Mouse (Mus musculus) stomach, embryonic 15.5 days (tissue): ENCODE measurements at regions not wholly inside any gene's neighbourhood (a gene's known extent, or its start where the extent isn't known, plus 50 kb on each side); places are given as distances from the start of the nearest gene placed in this dataset.
A peak's percentile ranks its signal among the peaks of the same experiment; 100 is the strongest.

Experiments
- ATAC-seq: fragments of 200-750 bp; cut with Nextera tagmentation; 2 replicates; pipeline ENCODE4 v1.8.0; 2017; ENCODE audit warnings: low read depth, moderate number of reproducible peaks, moderate TSS enrichment; ENCODE audit not compliant: insufficient read depth, low FRiP score
- H3K27ac ChIP-seq: fragments of 300-500 bp; sonication (generic); 2 replicates; pipeline ENCODE4 v1.5.1; 2015; ENCODE audit warnings: mild to moderate bottlenecking, inconsistent platforms
- H3K27me3 ChIP-seq: fragments of 300-500 bp; sonication (generic); replicated peaks from 2 replicates; pipeline ENCODE4 v1.6.1; 2015; ENCODE audit warnings: inconsistent platforms
- H3K36me3 ChIP-seq: fragments of 300-500 bp; sonication (generic); 2 replicates; pipeline ENCODE4 v1.6.1; 2015; ENCODE audit warnings: inconsistent platforms
- H3K4me1 ChIP-seq: fragments of 300-500 bp; sonication (generic); 2 replicates; pipeline ENCODE4 v1.6.1; 2015; ENCODE audit warnings: inconsistent platforms
- H3K4me2 ChIP-seq: fragments of 300-500 bp; sonication (generic); 2 replicates; pipeline ENCODE4 v1.6.1; 2015; ENCODE audit warnings: mild to moderate bottlenecking, inconsistent platforms
- H3K4me3 ChIP-seq: fragments of 300-500 bp; sonication (generic); replicated peaks from 2 replicates; pipeline ENCODE4 v1.5.1; 2015; ENCODE audit warnings: inconsistent platforms
- H3K9ac ChIP-seq: fragments of 300-500 bp; sonication (generic); 2 replicates; pipeline ENCODE4 v1.6.1; 2015; ENCODE audit warnings: inconsistent platforms
- H3K9me3 ChIP-seq: fragments of 300-500 bp; sonication (generic); 2 replicates; pipeline ENCODE4 v1.6.1; 2016; ENCODE audit warnings: inconsistent platforms
- WGBS: fragments of 180-500 bp; shearing (Covaris S2); methylation state at CpG from one replicate; pipeline ENCODE4 v1.1.7; 2015; 5-methylcytosine and 5-hydroxymethylcytosine counted together

GRCm38 (mm10) chr3:102619666-102620377 lies 114.5 kb upstream of the Tspan2 start:
- Histone ChIP-seq H3K4me2 (no peak overlapping the region), H3K27ac (no peak overlapping the region), H3K9me3 (no peaks in the 10 kb centered on the region), H3K4me1 (0 out of 2 replicates have a peak, but pooled peaks cover 2% of the 10 kb centered on the region), H3K36me3 (no peaks in the 10 kb centered on the region), H3K4me3 (no peak overlapping the region), H3K27me3 (no peaks in the 10 kb centered on the region), H3K9ac (no peak overlapping the region)
- 63% methylated on average over 8 of the region's 8 CpGs for WGBS
- no peak for ATAC-seq

GRCm38 (mm10) chr3:102636076-102636475 lies 98.3 kb upstream of the Tspan2 start:
- no peak overlapping the region; the same call in 1 of the 2 replicates for H3K27ac ChIP-seq
- no peak overlapping the region for H3K4me3 ChIP-seq
- H3K4me2 ChIP-seq: no peak overlapping the region
- no peaks in the 10 kb centered on the region for H3K36me3 ChIP-seq
- 32% methylated on average over 4 of the region's 4 CpGs for WGBS
- peak; percentile 68; the same call in 1 of the 2 replicates for ATAC-seq
- H3K27me3 ChIP-seq: no peaks in the 10 kb centered on the region
- no peak overlapping the region for H3K9ac ChIP-seq
- no peaks in the 10 kb centered on the region for H3K9me3 ChIP-seq
- H3K4me1 ChIP-seq: 0 out of 2 replicates have a peak, but pooled peaks cover 5% of the 10 kb centered on the region

- ATAC-seq: no peak; the same call in 1 of the 2 replicates
- Histone ChIP-seq H3K4me1 (0 out of 2 replicates have a peak, but pooled peaks cover 5% of the 10 kb centered on the region), H3K9ac (no peak overlapping the region), H3K27me3 (no peaks in the 10 kb centered on the region), H3K36me3 (no peaks in the 10 kb centered on the region), H3K4me3 (no peak overlapping the region), H3K9me3 (no peaks in the 10 kb centered on the region), H3K4me2 (no peak overlapping the region), H3K27ac (peak overlapping the region; percentile 63; the same call in 1 of the 2 replicates)
- 55% methylated on average over 4 of the region's 4 CpGs for WGBS
These were observed 97.7 kb upstream of the Tspan2 start for GRCm38 (mm10) chr3:102636674-102637073.

- ATAC-seq: no peak
- Histone ChIP-seq H3K27ac (no peak overlapping the region), H3K9me3 (no peaks in the 10 kb centered on the region), H3K36me3 (no peaks in the 10 kb centered on the region), H3K4me2 (no peak overlapping the region), H3K4me1 (no peaks in the 10 kb centered on the region), H3K4me3 (no peak overlapping the region), H3K9ac (no peak overlapping the region), H3K27me3 (no peaks in the 10 kb centered on the region)
- 77% methylated on average over 11 of the region's 11 CpGs for WGBS
These were observed 89.9 kb upstream of the Tspan2 start for GRCm38 (mm10) chr3:102644276-102644940.

GRCm38 (mm10) chr3:102648450-102648849 lies 85.9 kb upstream of the Tspan2 start:
- Histone ChIP-seq H3K36me3 (no peaks in the 10 kb centered on the region), H3K4me1 (no peaks in the 10 kb centered on the region), H3K9me3 (no peaks in the 10 kb centered on the region), H3K27me3 (no peaks in the 10 kb centered on the region), H3K4me3 (no peak overlapping the region), H3K9ac (no peak overlapping the region), H3K4me2 (no peak overlapping the region), H3K27ac (no peak overlapping the region)
- 50% methylated on average over 4 of the region's 4 CpGs for whole genome bisulfite sequencing
- no peak for ATAC-seq

GRCm38 (mm10) chr3:102654962-102655361 lies 79.4 kb upstream of the Tspan2 start:
- Histone ChIP-seq H3K9ac (no peak overlapping the region), H3K36me3 (no peaks in the 10 kb centered on the region), H3K27ac (no peak overlapping the region), H3K4me1 (no peaks in the 10 kb centered on the region), H3K4me3 (no peak overlapping the region), H3K9me3 (no peaks in the 10 kb centered on the region), H3K27me3 (no peaks in the 10 kb centered on the region), H3K4me2 (no peak overlapping the region)
- 81% methylated on average over 10 of the region's 10 CpGs for WGBS
- no peak for ATAC-seq

- H3K27me3 ChIP-seq: no peaks in the 10 kb centered on the region
- no peak overlapping the region for H3K9ac ChIP-seq
- WGBS: 48% methylated on average over 7 of the region's 7 CpGs
- H3K4me3 ChIP-seq: no peak overlapping the region
- H3K4me2 ChIP-seq: no peak overlapping the region
- H3K27ac ChIP-seq: no peak overlapping the region
- no peaks in the 10 kb centered on the region for H3K9me3 ChIP-seq
- no peak for ATAC-seq
- no peaks in the 10 kb centered on the region for H3K4me1 ChIP-seq
- no peaks in the 10 kb centered on the region for H3K36me3 ChIP-seq
These were observed 77.2 kb upstream of the Tspan2 start for GRCm38 (mm10) chr3:102657116-102657515.

GRCm38 (mm10) chr3:102657531-102658060 lies 76.7 kb upstream of the Tspan2 start:
- WGBS: 69% methylated on average over 7 of the region's 7 CpGs
- no peak overlapping the region for H3K4me2 ChIP-seq

GRCm38 (mm10) chr3:102659352-102659751 lies 75.0 kb upstream of the Tspan2 start:
- Histone ChIP-seq H3K9me3 (no peaks in the 10 kb centered on the region), H3K9ac (no peak overlapping the region), H3K4me2 (no peak overlapping the region), H3K4me1 (no peaks in the 10 kb centered on the region), H3K36me3 (no peaks in the 10 kb centered on the region), H3K27me3 (no peaks in the 10 kb centered on the region), H3K4me3 (no peak overlapping the region), H3K27ac (no peak overlapping the region)
- ATAC-seq: no peak
- WGBS: 76% methylated on average over 5 of the region's 5 CpGs

More at GRCm38 (mm10) chr3:102657531-102658060, 76.7 kb upstream of the Tspan2 start:
- no peak for ATAC-seq
- no peaks in the 10 kb centered on the region for H3K36me3 ChIP-seq
- H3K27me3 ChIP-seq: no peaks in the 10 kb centered on the region
- H3K4me3 ChIP-seq: no peak overlapping the region
- no peak overlapping the region for H3K27ac ChIP-seq
- H3K4me1 ChIP-seq: no peaks in the 10 kb centered on the region
- no peaks in the 10 kb centered on the region for H3K9me3 ChIP-seq
- H3K9ac ChIP-seq: no peak overlapping the region

- no peak for ATAC-seq
- no peaks in the 10 kb centered on the region for H3K27me3 ChIP-seq
- no peak overlapping the region for H3K4me2 ChIP-seq
- H3K9me3 ChIP-seq: no peaks in the 10 kb centered on the region
- H3K4me3 ChIP-seq: no peak overlapping the region
- no peak overlapping the region for H3K27ac ChIP-seq
- WGBS: 92% methylated on average over 7 of the region's 7 CpGs
- no peaks in the 10 kb centered on the region for H3K4me1 ChIP-seq
- H3K9ac ChIP-seq: no peak overlapping the region
- H3K36me3 ChIP-seq: no peaks in the 10 kb centered on the region
These were observed 73.0 kb upstream of the Tspan2 start for GRCm38 (mm10) chr3:102661296-102661695.

- Histone ChIP-seq H3K36me3 (no peaks in the 10 kb centered on the region), H3K4me3 (no peak overlapping the region), H3K9me3 (no peaks in the 10 kb centered on the region), H3K9ac (no peak overlapping the region), H3K4me2 (no peak overlapping the region), H3K27me3 (no peaks in the 10 kb centered on the region), H3K27ac (no peak overlapping the region), H3K4me1 (no peaks in the 10 kb centered on the region)
- no peak for ATAC-seq
- WGBS: 63% methylated on average over 5 of the region's 5 CpGs
These were observed 70.6 kb upstream of the Tspan2 start for GRCm38 (mm10) chr3:102663711-102664110.

- H3K27ac ChIP-seq: no peak overlapping the region
- ATAC-seq: no peak
- H3K36me3 ChIP-seq: no peaks in the 10 kb centered on the region
- no peak overlapping the region for H3K9ac ChIP-seq
- H3K4me3 ChIP-seq: no peak overlapping the region
- no peaks in the 10 kb centered on the region for H3K4me1 ChIP-seq
- H3K27me3 ChIP-seq: no peaks in the 10 kb centered on the region
- 73% methylated on average over 6 of the region's 6 CpGs for WGBS
- no peak overlapping the region for H3K4me2 ChIP-seq
- no peaks in the 10 kb centered on the region for H3K9me3 ChIP-seq
These were observed 69.6 kb upstream of the Tspan2 start for GRCm38 (mm10) chr3:102664665-102665190.
